Mouse (Mus musculus) c-Kit-positive CD71-negative TER-119-negative erythroid progenitor cells, embryonic 14.5 days (primary cell): ENCODE data around the gene B4galnt4.
"Not testable (repeated sequence)": the region's sequence is repeated elsewhere in the genome, so short reads cannot be mapped to it uniquely, and the experiment has no call there.

Source experiments
- DNase-seq: peaks from one replicate; pipeline ENCODE4 v3.0.0-alpha.2; 2013; ENCODE audit warnings: low read depth

The B4galnt4 gene

DNA sequence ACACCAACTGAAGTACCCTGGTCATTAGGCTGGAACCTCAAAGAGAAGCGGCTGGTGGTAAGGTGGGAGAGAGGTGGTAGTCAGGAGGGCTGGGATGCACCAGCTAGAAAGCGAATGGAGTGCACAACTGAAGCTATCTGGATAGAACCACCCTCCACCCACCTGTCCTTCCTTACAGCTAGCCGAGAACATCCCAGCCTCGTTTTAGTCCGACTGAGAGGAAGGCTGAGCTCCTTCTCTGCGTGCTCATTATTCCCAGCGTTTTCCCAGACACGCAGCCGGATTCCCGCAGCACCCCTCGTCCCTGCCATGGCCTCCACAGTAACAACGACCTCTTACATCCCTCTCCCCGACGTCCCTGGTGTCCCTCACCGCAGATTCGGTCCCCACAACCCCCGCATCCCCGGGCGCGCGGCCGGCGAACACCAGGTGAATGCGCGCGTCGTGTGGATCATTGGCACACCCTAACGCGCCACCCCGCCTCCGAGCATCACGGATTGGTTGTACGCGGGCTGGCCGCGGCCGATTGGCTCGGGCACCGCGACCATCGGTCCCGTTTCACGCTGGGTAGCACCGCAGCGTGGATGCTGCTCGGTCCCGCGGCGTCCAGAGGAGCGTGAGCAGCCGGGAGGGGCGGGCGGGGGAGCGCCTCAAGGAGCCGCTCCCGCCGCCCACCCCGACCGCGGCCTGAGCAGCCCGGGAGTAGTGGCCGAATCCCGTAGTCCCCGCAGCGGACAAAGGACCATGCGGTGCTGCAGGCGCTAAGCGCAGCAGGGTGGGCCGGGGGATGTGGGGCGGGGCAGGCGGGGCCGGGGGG lies at the start of gene B4galnt4:
Gene B4galnt4, plus strand, starts transcription at position 679 of the 817 bp plus-strand sequence.
- no peak for DNase-seq

DNA sequence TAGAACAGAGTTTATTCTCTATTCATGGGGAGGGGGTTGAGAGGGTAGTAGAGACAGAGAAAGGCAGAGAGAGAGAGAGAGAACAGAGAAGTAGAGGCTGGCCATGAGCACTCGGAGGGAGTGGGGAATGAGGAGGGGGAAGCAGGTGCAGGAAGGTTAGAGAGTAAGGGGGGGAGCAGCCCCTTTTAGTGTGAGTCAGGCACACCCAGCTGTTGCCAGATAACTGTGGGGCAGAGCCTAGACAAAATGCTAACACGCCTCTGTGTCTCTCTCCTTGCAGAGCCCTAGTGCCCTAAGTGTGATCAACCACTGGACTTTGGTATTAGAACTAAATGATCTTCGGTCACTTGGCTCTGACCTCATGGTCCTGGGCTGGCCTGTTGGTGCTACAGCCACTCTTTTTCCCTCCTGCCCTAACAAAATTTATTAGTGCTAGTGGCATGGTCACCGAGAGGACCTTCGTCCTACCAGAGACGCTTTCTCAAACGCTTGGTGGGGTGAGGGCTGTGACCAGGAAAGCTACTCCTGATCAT lies 49.6 kb upstream of the B4galnt4 start:
- DNase-seq = no peak

- no peak for DNase-seq
These were observed 43.9 kb upstream of the B4galnt4 start for GRCm38 (mm10) chr7:141016707-141017697.

DNA sequence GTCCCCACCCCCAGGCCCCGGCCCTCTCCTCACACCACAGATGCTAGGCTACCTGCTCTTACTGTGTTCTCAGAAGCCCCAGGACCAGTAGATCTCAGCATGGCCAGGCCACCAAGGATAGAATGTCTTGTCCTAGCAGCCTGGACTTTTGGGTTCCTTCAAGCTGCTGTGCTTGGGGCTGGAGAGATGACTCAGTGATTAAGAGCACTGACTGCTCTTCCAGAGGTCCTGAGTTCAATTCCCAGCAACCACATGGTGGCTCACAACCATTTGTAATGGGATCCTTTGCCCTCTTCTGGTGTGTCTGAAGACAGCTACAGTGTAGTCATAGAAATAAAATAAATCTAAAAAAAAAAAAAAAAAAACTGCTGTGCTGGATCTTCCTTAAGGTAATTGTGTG lies 43.1 kb upstream of the B4galnt4 start, which contains the start of gene Ifitm6:
Gene Ifitm6, minus strand, starts transcription at position 101 of the 400 bp plus-strand sequence.
- DNase-seq = not testable (repeated sequence)

DNA sequence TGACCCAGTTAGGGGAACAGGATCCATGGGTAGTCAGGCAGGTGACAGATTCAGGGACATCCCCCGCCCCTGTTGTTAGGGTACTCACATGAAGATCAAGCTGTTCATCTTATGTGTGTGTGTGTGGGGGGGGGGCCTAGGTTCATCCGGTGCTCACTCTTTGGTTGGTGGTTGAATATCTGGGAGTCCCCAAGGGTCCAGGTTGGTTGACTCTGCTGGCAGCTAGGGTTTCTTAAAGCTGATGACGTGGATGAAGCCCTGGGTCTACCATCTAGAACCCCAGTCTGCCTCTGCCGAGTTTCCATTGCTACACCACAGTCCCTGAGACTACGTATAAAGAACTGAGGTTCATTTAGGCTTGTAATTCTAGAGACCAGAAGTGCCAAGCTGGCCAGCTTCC lies 41.9 kb upstream of the B4galnt4 start:
- no peak for DNase-seq

DNA sequence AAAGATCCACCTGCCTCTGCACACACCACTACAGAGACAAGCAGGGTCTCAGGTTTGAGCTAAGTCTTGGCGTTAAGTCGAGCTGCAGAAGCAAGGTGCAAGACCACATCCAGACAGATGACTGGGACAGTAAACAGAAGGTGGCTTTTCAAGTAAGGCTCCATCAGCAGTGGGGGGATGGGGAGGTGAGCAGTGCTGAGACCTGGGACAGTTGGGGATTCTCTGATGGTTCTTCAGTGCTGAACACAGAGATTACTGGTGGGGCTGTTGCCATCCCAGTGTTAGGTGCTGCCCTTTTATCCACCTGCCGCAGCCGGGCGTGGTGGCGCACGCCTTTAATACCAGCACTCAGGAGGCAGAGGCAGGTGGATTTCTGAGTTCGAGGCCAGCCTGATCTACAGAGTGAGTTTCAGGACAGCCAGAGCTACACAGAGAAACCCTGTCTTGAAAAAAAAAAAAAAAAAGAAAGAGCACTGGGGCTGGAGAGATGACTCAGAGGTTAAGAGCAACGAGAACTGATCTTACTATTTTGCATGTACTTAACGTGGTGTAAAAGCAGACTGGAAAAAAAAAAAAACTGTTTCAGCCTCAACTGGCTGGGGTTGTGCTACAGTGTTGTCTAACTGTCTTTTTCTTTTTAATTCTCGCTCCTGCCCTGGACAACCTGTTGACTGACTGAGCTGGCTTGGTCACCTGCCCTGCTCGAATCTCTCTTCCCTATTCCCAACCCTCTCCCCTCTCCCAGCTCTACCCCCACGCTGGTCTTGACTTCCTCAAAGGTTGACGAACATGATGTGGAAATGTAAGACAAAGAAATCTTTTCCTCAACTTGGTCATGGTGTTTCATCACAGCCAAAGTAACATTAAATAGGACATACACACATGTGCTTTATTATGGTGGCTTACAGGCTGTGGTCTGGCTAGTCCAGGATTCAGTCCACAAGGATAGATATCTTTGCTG lies 39.1 kb upstream of the B4galnt4 start:
- no peak for DNase-seq

GRCm38 (mm10) chr7:141024865-141025838 lies 35.8 kb upstream of the B4galnt4 start:
- no peak for DNase-seq

- no peak for DNase-seq
These were observed 34.7 kb upstream of the B4galnt4 start for GRCm38 (mm10) chr7:141026097-141026739.

DNA sequence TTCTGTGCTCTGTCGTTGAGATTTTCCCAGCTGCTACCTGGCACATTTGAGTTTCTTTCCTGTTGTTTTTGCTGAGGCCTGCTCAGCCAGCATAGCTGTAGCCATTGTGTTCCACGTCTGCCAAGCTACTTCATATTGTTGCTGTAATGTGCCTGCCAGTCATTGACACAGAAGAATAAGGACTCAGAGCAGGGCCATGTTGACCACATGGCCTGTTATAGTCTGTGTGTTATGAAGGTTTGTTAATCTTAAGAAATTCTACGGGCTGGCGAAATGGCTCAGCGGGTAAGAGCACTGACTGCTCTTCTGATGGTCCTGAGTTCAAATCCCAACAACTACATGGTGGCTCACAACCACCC lies 34.2 kb upstream of the B4galnt4 start:
- DNase-seq = no peak

DNA sequence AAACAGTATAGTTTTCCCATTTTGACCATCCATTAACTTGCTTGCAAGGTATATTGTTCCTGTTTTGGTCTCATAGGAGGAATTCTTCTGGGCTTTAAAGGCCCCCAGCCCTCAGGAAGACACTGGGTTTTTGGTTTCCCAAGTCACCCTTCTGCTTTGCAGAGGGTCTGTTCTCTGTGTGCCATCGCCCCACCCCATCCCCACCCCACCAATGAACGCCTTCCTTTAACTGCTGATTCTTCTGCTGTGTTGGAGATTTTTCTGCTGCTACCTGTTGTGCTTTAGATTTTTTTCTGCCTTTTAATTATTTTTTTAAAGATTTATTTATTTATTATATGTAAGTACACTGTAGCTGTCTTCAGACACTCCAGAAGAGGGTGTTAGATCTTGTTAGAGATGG lies 32.1 kb upstream of the B4galnt4 start, which contains the start of gene Gm17387:
Gene Gm17387, plus strand, starts transcription at position 301 of the 400 bp plus-strand sequence.
- no peak for DNase-seq

DNA sequence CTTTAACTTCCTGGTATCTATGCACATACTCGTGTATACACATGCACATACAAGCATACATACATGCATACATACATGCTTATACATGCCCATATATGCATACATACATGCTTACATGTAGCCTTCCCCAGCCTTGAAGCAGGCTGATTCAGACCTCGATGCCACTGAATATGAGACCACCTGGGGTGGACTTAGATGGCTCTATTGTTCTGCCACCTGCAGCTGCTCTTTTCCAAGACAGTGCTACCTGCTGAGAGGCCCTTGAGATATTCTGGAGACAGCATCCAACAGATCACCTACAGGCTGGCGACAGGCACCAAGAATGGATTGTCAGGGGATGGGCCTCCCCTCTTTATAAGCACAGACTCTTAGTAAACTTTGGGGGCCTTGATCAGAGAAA lies 30.5 kb upstream of the B4galnt4 start:
- no peak for DNase-seq

DNA sequence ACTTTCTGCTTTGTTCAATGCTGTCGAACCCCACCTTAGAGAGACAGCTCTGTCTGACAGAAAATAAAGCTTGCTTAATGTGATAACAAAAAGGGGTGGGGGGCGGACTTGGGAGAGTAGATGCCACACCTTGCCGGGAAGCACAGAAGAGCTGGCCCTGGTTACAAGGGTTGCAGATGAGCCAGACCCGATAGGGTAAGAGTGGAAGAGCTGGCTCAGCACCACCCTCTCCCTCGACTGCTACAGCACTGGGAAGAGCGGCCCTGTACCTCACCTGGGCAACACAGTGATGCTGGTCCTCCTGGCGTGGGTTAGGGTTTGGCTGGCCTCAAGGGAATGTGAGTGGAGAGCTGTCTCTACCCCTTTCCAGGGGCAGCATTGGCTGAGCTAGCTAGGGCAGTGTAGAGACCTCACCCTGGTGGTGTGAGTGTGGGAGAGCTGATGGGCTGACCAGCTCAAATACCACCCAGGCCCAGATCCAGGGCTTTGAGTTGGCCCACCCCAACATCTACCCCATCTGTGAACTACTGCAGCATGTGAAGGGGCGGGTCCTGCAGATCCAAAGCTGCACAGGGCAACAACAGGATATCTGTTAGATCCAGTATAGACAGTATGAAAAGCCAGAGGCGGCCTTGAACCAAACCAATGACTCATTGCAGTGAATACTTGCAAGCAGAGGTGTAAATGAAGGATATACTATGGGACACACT lies 28.3 kb upstream of the B4galnt4 start:
- DNase-seq = no peak

GRCm38 (mm10) chr7:141036624-141037023 lies 24.3 kb upstream of the B4galnt4 start:
- not testable (repeated sequence) for DNase-seq

DNA sequence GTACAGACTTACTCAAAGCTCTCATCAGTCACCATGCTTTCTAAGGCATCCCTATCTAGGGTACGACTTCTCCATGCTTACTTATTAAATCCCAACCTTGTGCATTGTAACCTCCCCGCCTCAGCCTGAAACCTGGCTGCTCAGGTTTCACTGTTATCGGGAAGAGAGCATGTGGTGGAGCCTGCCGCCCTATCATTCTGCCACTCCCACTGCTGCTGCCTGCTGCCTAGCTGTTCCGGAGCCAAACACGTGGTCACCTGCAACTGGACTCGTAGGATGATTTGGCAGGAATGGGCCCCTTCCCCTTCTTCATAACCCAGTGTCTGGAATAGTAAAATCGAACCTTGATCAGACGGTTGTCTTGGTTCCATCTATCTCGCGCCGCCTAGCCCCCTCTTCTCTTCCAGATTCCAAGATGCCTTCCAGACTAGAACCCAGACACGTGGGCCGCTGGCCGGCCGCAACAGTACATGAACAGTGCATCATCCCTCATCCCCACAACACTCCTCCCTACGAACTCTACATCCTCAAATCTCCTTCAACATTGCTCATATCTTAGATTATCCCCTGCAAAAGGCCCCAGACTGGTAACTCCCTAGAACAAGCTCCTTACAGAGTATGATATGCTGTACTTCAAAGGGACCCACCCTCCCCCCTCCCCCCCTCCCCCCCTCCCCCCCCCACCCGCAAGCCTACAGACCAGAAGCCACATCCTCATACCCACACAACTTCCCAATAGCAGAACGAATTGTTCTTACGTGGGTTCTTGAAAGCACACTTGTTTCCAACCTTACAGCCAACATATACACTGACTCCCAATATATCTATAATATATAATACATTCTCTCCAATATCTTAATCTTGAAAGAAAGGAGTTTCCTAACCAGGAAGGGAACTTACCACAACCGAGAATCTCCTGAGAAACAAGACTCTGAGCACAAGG lies 22.5 kb upstream of the B4galnt4 start:
- DNase-seq = no peak

- no peak for DNase-seq
These were observed 21.4 kb upstream of the B4galnt4 start for GRCm38 (mm10) chr7:141039386-141040107.

GRCm38 (mm10) chr7:141040867-141041606 lies 19.9 kb upstream of the B4galnt4 start:
- no peak for DNase-seq
